Mouse (Mus musculus): ENCODE measurements around the gene Rab34. TPM values are rescaled to one million over a fixed set of nuclear protein-coding genes. Genes with fewer than 3 reads are reported as not detected.

The Rab34 gene
- polyA plus RNA-seq, 1 experiment: 88.8 TPM

- H3ac ChIP-seq (ENCODE audit: control insufficient read depth, insufficient read length): peak overlapping the region; percentile 14
- peak overlapping the region; percentile 95 for H3K4me2 ChIP-seq (ENCODE audit: low read depth)
- H3K79me2 ChIP-seq (ENCODE audit: control insufficient read depth, insufficient read depth): peaks cover 30% of the 10 kb centered on the region
- peak overlapping the region; percentile 62 for H3K4me3 ChIP-seq
- H3K36me3 ChIP-seq (ENCODE audit: control insufficient read depth, insufficient read depth): peaks cover 32% of the 10 kb centered on the region
- TF ChIP-seq MAX (IDR thresholded peaks at IDR 0.05; ENCODE audit: low read depth): no peak
- TF ChIP-seq SRF (IDR thresholded peaks at IDR 0.05; ENCODE audit: control insufficient read depth, insufficient read length, low read depth): no peak
- TF ChIP-seq TCF3 (IDR thresholded peaks at IDR 0.05; ENCODE audit: insufficient read length, low read depth): no peak
- peak in 2 of 3 experiments; percentile 45 to 73 for TF ChIP-seq MYOD1 (IDR thresholded peaks at IDR 0.05; ENCODE audit: control insufficient read depth in 1 of 3, insufficient read length in 2 of 3, low read depth in 2 of 3)
- TF ChIP-seq TCF12 (IDR thresholded peaks at IDR 0.05; ENCODE audit: insufficient read depth, poor library complexity, severe bottlenecking): no peak
- TF ChIP-seq E2F4 (IDR thresholded peaks at IDR 0.05; ENCODE audit: insufficient read depth): no peak
- TF ChIP-seq MYOG (IDR thresholded peaks at IDR 0.05; ENCODE audit: control insufficient read depth in 1 of 3, insufficient read depth in 1 of 3, insufficient read length in 2 of 3, low read depth in 2 of 3): peak in 2 of 3 experiments; percentile 51 to 65
- peak; percentile 41 for TF ChIP-seq POLR2A (IDR thresholded peaks at IDR 0.05; ENCODE audit: insufficient read length, low read depth)
- peak; percentile 96 for TF ChIP-seq POLR2AphosphoS2 (IDR thresholded peaks at IDR 0.05; ENCODE audit: insufficient read length, low read depth)
- TF ChIP-seq REST (IDR thresholded peaks at IDR 0.05; ENCODE audit: insufficient read depth, insufficient read length): no peak
- no peak for TF ChIP-seq CEBPB (IDR thresholded peaks at IDR 0.05; ENCODE audit: insufficient read depth, poor library complexity, severe bottlenecking)
- TF ChIP-seq USF1 (IDR thresholded peaks at IDR 0.05; ENCODE audit: low read depth): no peak
- H3K27me3 ChIP-seq (ENCODE audit: control insufficient read depth, insufficient read depth, insufficient read length): no peaks in the 10 kb centered on the region
These were observed 9.3 kb upstream of the Rab34 start for GRCm38 (mm10) chr11:78178859-78179437.

DNA sequence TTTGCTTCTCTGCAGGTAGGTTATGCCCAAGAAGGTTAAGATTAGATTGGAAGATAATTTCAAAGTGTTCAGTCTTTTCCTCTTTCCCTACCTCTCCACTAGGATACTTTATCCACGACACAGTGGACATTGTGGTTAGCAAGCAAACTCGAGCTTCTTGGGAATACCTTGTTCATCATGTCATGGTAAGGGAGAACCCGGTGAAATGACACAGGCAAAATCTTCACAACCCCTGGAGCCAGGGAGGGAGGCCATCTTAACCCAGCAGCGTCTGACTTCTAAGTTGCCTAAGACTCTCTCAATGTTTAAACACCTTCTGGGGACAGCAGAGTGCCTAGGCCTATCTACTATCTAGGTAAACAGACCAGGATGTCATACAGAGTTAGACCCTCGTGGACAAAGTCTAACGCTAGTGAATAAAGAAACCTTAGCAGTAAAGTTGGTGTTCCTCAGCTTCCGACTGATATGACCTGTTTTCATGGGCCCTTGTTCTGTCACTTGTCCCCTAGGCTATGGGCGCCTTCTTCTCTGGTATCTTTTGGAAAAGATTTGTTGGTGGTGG is 8.7 kb upstream of the Rab34 start:
- peak overlapping the region; percentile 95 for H3K4me2 ChIP-seq (ENCODE audit: low read depth)
- H3ac ChIP-seq (ENCODE audit: control insufficient read depth, insufficient read length): peak overlapping the region; percentile 14

DNA sequence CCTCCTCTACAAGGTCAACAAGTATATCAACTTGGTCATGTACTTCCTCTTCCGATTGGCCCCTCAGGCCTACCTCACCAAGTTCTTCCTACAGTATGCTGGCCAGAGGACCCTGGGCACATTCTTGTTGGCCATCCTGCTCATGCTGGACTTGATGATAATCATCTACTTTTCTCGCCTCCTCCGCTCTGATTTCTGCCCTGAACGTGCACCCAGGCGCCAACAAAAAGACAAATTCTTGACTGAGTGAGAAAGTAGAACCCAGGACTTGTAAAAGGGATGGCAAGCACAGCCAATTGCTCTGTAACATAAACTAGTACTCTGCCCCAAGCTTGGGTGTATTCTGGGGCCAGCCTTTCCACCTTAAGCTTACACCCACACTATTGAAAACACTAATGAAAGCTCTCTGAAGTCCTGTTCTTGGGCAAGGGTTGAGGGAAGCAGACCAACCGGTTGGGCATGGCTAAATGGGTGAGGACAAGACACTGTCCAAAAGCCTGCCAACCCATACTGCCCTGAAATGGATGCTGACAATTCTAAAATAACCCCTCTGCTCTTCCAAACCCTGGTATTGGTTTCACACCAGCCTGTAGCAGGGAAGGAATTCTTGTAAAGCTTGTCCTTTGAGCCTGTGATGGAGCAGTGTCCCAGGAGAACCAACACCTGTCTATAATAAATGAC is 8.0 kb upstream of the Rab34 start:
- Histone ChIP-seq H3K4me2 (ENCODE audit: low read depth) (peak overlapping the region; percentile 95), H3K36me3 (ENCODE audit: control insufficient read depth, insufficient read depth) (peaks cover 32% of the 10 kb centered on the region), H3K79me2 (ENCODE audit: control insufficient read depth, insufficient read depth) (peaks cover 33% of the 10 kb centered on the region), H3ac (ENCODE audit: control insufficient read depth, insufficient read length) (no peak overlapping the region), H3K4me3 (no peak overlapping the region), H3K27me3 (ENCODE audit: control insufficient read depth, insufficient read depth, insufficient read length) (no peaks in the 10 kb centered on the region)
- TF ChIP-seq POLR2AphosphoS2 (IDR thresholded peaks at IDR 0.05; ENCODE audit: insufficient read length, low read depth) (peak; percentile 40), MYOD1 (IDR thresholded peaks at IDR 0.05; ENCODE audit: control insufficient read depth in 1 of 3, insufficient read length in 2 of 3, low read depth in 2 of 3) (no peak)

More for the DNA sequence above, 8.7 kb upstream of the Rab34 start:
- TF ChIP-seq REST (IDR thresholded peaks at IDR 0.05; ENCODE audit: insufficient read depth, insufficient read length): no peak
- no peak for TF ChIP-seq POLR2AphosphoS2 (IDR thresholded peaks at IDR 0.05; ENCODE audit: insufficient read length, low read depth)
- no peak for TF ChIP-seq POLR2A (IDR thresholded peaks at IDR 0.05; ENCODE audit: insufficient read length, low read depth)
- no peak for TF ChIP-seq SRF (IDR thresholded peaks at IDR 0.05; ENCODE audit: control insufficient read depth, insufficient read length, low read depth)
- no peak for TF ChIP-seq MYOD1 (IDR thresholded peaks at IDR 0.05; ENCODE audit: control insufficient read depth in 1 of 3, insufficient read length in 2 of 3, low read depth in 2 of 3)
- TF ChIP-seq USF1 (IDR thresholded peaks at IDR 0.05; ENCODE audit: low read depth): no peak
- TF ChIP-seq TCF12 (IDR thresholded peaks at IDR 0.05; ENCODE audit: insufficient read depth, poor library complexity, severe bottlenecking): no peak
- no peak for TF ChIP-seq E2F4 (IDR thresholded peaks at IDR 0.05; ENCODE audit: insufficient read depth)
- TF ChIP-seq MAX (IDR thresholded peaks at IDR 0.05; ENCODE audit: low read depth): no peak
- TF ChIP-seq MYOG (IDR thresholded peaks at IDR 0.05; ENCODE audit: control insufficient read depth in 1 of 3, insufficient read depth in 1 of 3, insufficient read length in 2 of 3, low read depth in 2 of 3): no peak
- TF ChIP-seq TCF3 (IDR thresholded peaks at IDR 0.05; ENCODE audit: insufficient read length, low read depth): no peak
- no peak for TF ChIP-seq CEBPB (IDR thresholded peaks at IDR 0.05; ENCODE audit: insufficient read depth, poor library complexity, severe bottlenecking)
- Histone ChIP-seq H3K4me3 (peak overlapping the region; percentile 62), H3K36me3 (ENCODE audit: control insufficient read depth, insufficient read depth) (peaks cover 32% of the 10 kb centered on the region), H3K79me2 (ENCODE audit: control insufficient read depth, insufficient read depth) (peaks cover 33% of the 10 kb centered on the region), H3K27me3 (ENCODE audit: control insufficient read depth, insufficient read depth, insufficient read length) (no peaks in the 10 kb centered on the region)

GRCm38 (mm10) chr11:78181830-78182357 is 6.3 kb upstream of the Rab34 start:
- peak overlapping the region; percentile 95 for H3K4me2 ChIP-seq (ENCODE audit: low read depth)

More at GRCm38 (mm10) chr11:78181830-78182357, 6.3 kb upstream of the Rab34 start:
- Histone ChIP-seq H3ac (ENCODE audit: control insufficient read depth, insufficient read length) (no peak overlapping the region), H3K27me3 (ENCODE audit: control insufficient read depth, insufficient read depth, insufficient read length) (no peaks in the 10 kb centered on the region), H3K4me3 (peak overlapping the region; percentile 91), H3K36me3 (ENCODE audit: control insufficient read depth, insufficient read depth) (peaks cover 32% of the 10 kb centered on the region), H3K79me2 (ENCODE audit: control insufficient read depth, insufficient read depth) (peaks cover 33% of the 10 kb centered on the region)
- TF ChIP-seq POLR2A (IDR thresholded peaks at IDR 0.05; ENCODE audit: insufficient read length, low read depth): peak; percentile 11
- peak; percentile 22 for TF ChIP-seq POLR2AphosphoS2 (IDR thresholded peaks at IDR 0.05; ENCODE audit: insufficient read length, low read depth)
- no peak for TF ChIP-seq SRF (IDR thresholded peaks at IDR 0.05; ENCODE audit: control insufficient read depth, insufficient read length, low read depth)
- TF ChIP-seq TCF3 (IDR thresholded peaks at IDR 0.05; ENCODE audit: insufficient read length, low read depth): no peak
- TF ChIP-seq MAX (IDR thresholded peaks at IDR 0.05; ENCODE audit: low read depth): no peak

Data from myocyte (in vitro differentiated cells).